Mouse (Mus musculus) heart, postnatal 0 days (tissue): ENCODE data around the gene Rtl9. TPM values are rescaled to one million over a fixed set of nuclear protein-coding genes. Genes with fewer than 3 reads are reported as not detected.

ENCODE experiments used
- ATAC-seq: fragments of 200-750 bp; cut with Nextera tagmentation; 2 replicates; pipeline ENCODE4 v1.8.0; 2017; ENCODE audit warnings: low read depth, moderate number of reproducible peaks, moderate library complexity; ENCODE audit not compliant: insufficient read depth
- DNase-seq: peaks from one replicate; pipeline ENCODE4 v3.0.0-alpha.2; 2016; ENCODE audit warnings: low spot score
- H3K27ac ChIP-seq: fragments of 300-500 bp; sonication (generic); 2 replicates; pipeline ENCODE4 v1.5.1; 2014; ENCODE audit warnings: low read depth, mild to moderate bottlenecking
- H3K27me3 ChIP-seq: fragments of 300-500 bp; sonication (generic); 2 replicates; pipeline ENCODE4 v1.6.1; 2014; ENCODE audit warnings: low read length, mixed read lengths; ENCODE audit not compliant: control insufficient read depth, insufficient read depth
- H3K36me3 ChIP-seq: fragments of 300-500 bp; sonication (generic); replicated peaks from 2 replicates; pipeline ENCODE4 v1.6.1; 2014; ENCODE audit warnings: low read length, mixed read lengths; ENCODE audit not compliant: control insufficient read depth, insufficient read depth
- H3K4me1 ChIP-seq: fragments of 300-500 bp; sonication (generic); 2 replicates; pipeline ENCODE4 v1.6.1; 2014; ENCODE audit warnings: antibody characterized with exemption; ENCODE audit not compliant: control insufficient read depth, insufficient read depth
- H3K4me2 ChIP-seq: fragments of 300-500 bp; sonication (generic); 2 replicates; pipeline ENCODE4 v1.6.1; 2014; ENCODE audit warnings: low read depth, mild to moderate bottlenecking, low read length, moderate library complexity
- H3K4me3 ChIP-seq: fragments of 300-500 bp; sonication (generic); 2 replicates; pipeline ENCODE4 v1.5.1; 2014; ENCODE audit warnings: low read depth, low read length
- H3K9ac ChIP-seq: fragments of 300-500 bp; sonication (generic); replicated peaks from 2 replicates; pipeline ENCODE4 v1.6.1; 2014; ENCODE audit warnings: low read depth, low read length, mixed read lengths
- H3K9me3 ChIP-seq: fragments of 300-500 bp; sonication (generic); replicated peaks from 2 replicates; pipeline ENCODE4 v1.6.1; 2016; ENCODE audit warnings: low read length; ENCODE audit not compliant: control insufficient read depth
- CTCF ChIP-seq: IDR thresholded peaks from 2 replicates; pipeline ENCODE4 v1.5.1; 2016; ENCODE audit warnings: antibody characterized with exemption, control low read depth, low read depth
- EP300 ChIP-seq: IDR thresholded peaks from 2 replicates; pipeline ENCODE4 v1.6.1; 2016; ENCODE audit warnings: antibody characterized with exemption, low read depth
- WGBS: fragments of 180-500 bp; shearing (Covaris S2); extraction: QIAGEN DNeasy Blood & Tissue Kit; methylation state at CpG from one replicate; pipeline ENCODE4 v1.1.7; 2014; 5-methylcytosine and 5-hydroxymethylcytosine counted together
- polyA plus RNA-seq: library from polyadenylated mRNA; unstranded; fragments of >200 nt; fragmentation: Nextera tagmentation; extraction: Ambion mirVana; gene quantifications from 2 replicates; pipeline ENCODE4 v1.2.1, GENCODE M21; 2015
- total RNA-seq: library from RNA; depleted of rRNA; stranded (reverse); fragments of >200 nt; gene quantifications from 2 replicates; pipeline ENCODE4 v1.2.3, GENCODE M21; 2014; ENCODE audit warnings: low replicate concordance

Rtl9 gene
- total and polyA plus RNA-seq, 2 experiments from 2014 or later = 0.15 to 2.6 TPM

GRCm38 (mm10) chrX:143080458-143081336 lies 18.7 kb upstream of the Rtl9 start:
- 18% methylated on average over 23 of the region's 23 CpGs for WGBS
- peak; percentile 76 for ATAC-seq

GRCm38 (mm10) chrX:143082732-143083131 lies 16.7 kb upstream of the Rtl9 start:
- 57% methylated on average over 1 of the region's 1 CpGs for WGBS
- H3K9ac ChIP-seq = no peak overlapping the region
- no peaks in the 10 kb centered on the region for H3K9me3 ChIP-seq
- no peaks in the 10 kb centered on the region for H3K27me3 ChIP-seq
- no peak for ATAC-seq
- no peak for TF ChIP-seq CTCF
- TF ChIP-seq EP300 = no peak
- no peak overlapping the region for H3K4me2 ChIP-seq
- H3K4me1 ChIP-seq = no peaks in the 10 kb centered on the region; the same call in 1 of the 2 replicates
- no peaks in the 10 kb centered on the region for H3K36me3 ChIP-seq
- no peak overlapping the region for H3K27ac ChIP-seq
- no peak overlapping the region for H3K4me3 ChIP-seq
- no peak for DNase-seq

More at GRCm38 (mm10) chrX:143080458-143081336, 18.7 kb upstream of the Rtl9 start:
- Histone ChIP-seq H3K27me3 (no peaks in the 10 kb centered on the region), H3K4me2 (peak overlapping the region; percentile 60), H3K4me1 (no peaks in the 10 kb centered on the region; the same call in 1 of the 2 replicates), H3K9ac (no peak overlapping the region), H3K27ac (peak overlapping the region; percentile 25; the same call in 1 of the 2 replicates), H3K9me3 (no peaks in the 10 kb centered on the region), H3K36me3 (no peaks in the 10 kb centered on the region), H3K4me3 (peak overlapping the region; percentile 31)
- DNase-seq = peak; percentile 24
- TF ChIP-seq CTCF (no peak), EP300 (no peak)

- Histone ChIP-seq H3K4me1 (no peaks in the 10 kb centered on the region), H3K4me2 (no peak overlapping the region), H3K27ac (no peak overlapping the region), H3K36me3 (no peaks in the 10 kb centered on the region), H3K27me3 (no peaks in the 10 kb centered on the region), H3K9me3 (no peaks in the 10 kb centered on the region), H3K4me3 (no peak overlapping the region), H3K9ac (no peak overlapping the region)
- DNase-seq = no peak
- 51% methylated on average over 7 of the region's 7 CpGs for WGBS
- TF ChIP-seq EP300 (no peak), CTCF (no peak)
- no peak for ATAC-seq
Measured at GRCm38 (mm10) chrX:143088225-143088624, 11.2 kb upstream of the Rtl9 start.

GRCm38 (mm10) chrX:143090904-143091588 lies 8.3 kb upstream of the Rtl9 start:
- TF ChIP-seq CTCF (no peak), EP300 (no peak)
- Histone ChIP-seq H3K4me3 (no peak overlapping the region), H3K9ac (no peak overlapping the region), H3K4me2 (no peak overlapping the region), H3K27ac (no peak overlapping the region), H3K27me3 (no peaks in the 10 kb centered on the region), H3K36me3 (no peaks in the 10 kb centered on the region), H3K9me3 (no peaks in the 10 kb centered on the region), H3K4me1 (no peaks in the 10 kb centered on the region)
- no peak for DNase-seq
- no peak for ATAC-seq
- WGBS = 65% methylated on average over 6 of the region's 6 CpGs

GRCm38 (mm10) chrX:143097551-143097950 lies 1.8 kb upstream of the Rtl9 start:
- WGBS = 57% methylated on average over 6 of the region's 6 CpGs
- Histone ChIP-seq H3K4me2 (no peak overlapping the region), H3K27ac (no peak overlapping the region), H3K27me3 (0 out of 2 replicates have a peak, but pooled peaks cover 3% of the 10 kb centered on the region), H3K9ac (no peak overlapping the region), H3K9me3 (no peaks in the 10 kb centered on the region), H3K36me3 (no peaks in the 10 kb centered on the region), H3K4me1 (no peaks in the 10 kb centered on the region), H3K4me3 (no peak overlapping the region)
- TF ChIP-seq CTCF (no peak), EP300 (no peak)
- DNase-seq (no peak), ATAC-seq (no peak; the same call in 1 of the 2 replicates)
